Mouse (Mus musculus): ENCODE measurements around the gene Grhl1. TPM values are rescaled to one million over a fixed set of nuclear protein-coding genes. Genes with fewer than 3 reads are reported as not detected.
"Not testable (repeated sequence)": the region's sequence is repeated elsewhere in the genome, so short reads cannot be mapped to it uniquely, and the experiment has no call there.

Gene Grhl1
- total RNA-seq, 2 experiments from 2014 or later = 0.89 to 1.7 TPM

DNA sequence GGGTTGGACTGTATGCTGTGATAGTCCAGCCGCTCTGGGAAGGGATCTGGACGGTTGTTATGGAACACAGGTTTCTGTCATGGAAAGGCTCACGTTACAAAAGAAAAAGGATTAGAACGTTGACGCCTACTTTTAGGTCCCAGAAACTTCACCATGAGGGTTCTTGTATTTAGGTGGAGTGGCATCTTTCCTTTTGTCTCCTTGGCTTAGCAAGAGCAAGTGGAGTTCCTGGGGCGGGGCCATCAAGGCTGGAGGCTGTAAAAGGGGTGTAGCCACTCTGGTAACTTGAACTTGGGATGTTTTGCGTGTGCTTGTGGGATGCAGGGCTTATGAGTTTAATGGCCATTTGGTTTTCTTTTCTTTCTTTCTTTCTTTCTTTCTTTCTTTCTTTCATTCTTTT is 18.3 kb downstream of the Grhl1 start:
- DNase-seq (ENCODE audit: low spot score in 2 of 2) = no peak

DNA sequence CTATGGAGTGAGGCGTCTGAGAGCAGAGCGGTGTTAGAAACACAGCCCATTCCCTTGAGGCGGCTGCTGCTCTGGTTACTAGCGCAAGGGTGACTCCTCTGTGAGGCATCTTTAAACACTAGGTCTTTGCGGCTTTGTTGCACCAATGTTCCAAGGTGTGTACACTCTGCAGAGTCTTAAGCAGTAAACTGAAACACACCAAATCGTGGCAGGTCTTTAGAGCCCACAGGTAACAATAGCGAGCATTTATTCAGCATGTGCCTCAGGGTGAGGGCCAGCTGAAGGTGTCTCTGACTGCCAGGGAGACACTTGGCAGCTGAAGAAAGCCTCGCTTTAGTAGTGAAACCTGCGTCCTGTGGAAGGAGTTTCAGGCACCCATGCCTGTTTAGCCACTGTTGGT is 20.0 kb downstream of the Grhl1 start:
- no peak for DNase-seq (ENCODE audit: low spot score in 2 of 2)

DNA sequence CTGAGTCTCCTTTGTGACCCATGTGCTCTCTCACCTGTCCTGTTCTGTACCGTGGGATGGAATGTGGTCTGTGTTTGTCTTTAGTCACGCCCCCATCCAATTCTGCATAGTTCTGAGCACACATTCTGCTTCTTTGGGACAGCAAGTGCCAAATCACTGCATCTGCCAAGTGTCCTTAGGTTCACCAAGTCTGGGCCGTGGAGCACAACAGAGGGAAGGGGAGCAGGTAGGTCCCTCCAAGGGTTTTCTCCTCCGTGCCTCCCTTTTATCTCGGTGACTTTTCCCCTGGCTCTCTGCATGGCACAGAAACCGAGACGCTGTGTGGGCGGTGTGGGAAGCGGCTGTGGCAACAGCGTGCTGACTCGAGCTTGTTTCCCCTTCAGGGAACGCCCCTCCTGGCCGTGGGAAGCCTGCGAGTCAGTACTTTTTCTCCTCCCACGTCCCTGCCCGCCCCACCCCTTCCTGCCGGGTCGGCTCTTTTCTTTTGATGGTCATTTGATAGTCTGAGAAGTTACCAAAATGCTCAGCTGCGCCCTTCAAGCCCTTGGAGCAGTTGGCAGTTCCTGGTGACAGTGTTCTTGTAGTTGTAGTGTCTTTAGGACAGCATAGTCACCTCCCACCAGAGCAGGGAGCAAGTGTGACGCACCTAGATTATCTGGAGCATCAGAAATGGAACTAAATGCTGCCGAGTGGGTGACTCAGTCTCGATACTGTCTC is 21.0 kb downstream of the Grhl1 start:
- peak; percentile 68 to 74 for DNase-seq (ENCODE audit: low spot score in 2 of 2)

DNA sequence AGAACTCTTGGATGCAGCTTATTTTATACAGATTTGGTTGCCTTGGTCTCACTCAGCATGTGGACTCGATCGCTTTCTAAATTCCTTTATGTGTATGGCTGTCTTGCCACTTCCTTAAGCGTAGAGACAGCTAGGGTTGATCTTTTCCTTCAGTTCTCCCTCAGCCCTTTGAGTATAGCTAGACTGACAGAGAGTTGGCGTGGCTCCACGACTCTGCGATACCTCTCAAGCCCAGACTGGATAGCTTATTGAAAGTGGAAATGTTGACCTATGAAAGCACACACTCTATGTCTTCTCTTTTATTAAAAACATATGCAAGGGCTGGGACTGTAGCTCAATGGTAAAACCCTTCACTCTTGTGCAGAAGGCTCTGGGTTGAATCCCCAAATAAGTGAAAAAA is 25.3 kb downstream of the Grhl1 start:
- no peak for DNase-seq (ENCODE audit: low spot score in 2 of 2)

DNA sequence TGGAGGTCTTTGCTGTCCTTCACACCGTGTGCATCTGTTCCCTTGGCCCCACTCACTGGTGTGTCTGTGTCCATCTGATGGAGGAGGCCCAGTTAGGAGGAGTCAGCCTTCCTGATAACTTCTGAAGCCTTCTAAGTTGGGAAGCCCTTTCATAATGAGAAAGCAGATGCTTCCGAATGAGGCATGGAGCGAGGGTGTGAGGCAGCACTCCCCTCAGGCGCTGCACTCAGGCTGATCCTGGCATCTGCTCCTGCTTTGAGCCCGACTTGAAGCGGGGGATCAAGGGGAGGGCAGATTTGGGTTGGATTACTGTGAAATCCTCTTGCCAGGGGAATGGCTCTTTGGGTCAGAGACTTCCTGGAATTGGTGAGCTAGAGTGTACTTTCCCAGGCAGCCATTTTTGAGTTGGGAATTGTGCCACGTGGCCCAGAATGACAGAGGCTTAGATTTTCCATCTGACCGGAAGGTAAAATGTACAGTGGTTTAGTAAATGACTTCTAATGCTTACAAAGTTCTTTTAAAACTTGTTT is 27.3 kb downstream of the Grhl1 start:
- no peak for DNase-seq (ENCODE audit: low spot score in 2 of 2)

DNA sequence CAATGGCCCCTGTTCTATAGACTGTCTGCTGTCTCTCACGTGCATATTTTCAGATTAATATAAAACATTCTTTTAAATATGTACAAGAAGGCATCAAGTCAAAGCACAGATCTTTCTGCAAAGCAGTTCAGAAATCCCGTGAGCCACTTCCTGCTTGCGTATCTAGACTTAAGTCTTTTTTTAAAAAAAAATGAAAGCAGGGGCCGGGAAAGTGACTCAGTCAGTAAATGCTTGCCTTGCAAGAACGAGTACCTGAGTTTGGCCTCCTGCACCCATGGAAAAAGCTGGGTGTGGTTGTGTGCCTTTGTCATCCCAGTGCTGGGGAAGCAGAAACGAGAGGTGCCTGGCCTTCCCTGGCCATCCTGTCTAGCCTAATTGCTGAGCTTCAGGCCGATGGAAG is 28.0 kb downstream of the Grhl1 start:
- no peak for DNase-seq (ENCODE audit: low spot score in 2 of 2)

DNA sequence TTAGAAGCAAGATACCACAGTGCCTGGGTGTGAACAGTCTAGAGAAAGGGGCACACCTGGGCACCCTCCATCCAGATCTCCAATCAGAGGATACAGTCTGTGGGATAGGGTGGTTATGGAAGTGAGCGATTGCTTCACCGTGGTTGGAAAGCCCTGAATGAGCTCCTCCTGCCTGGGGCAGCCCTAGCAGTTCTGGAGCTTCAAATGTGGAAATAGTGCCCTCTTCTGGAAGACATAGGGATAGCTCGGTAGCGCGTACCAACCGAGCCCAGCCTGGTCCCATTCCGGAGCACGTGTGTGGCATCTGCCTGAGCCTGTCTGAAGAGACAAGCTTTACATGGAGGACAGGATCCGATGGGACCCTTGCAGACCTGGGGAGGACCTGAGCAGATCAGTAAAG is 28.7 kb downstream of the Grhl1 start:
- DNase-seq (ENCODE audit: low spot score in 2 of 2) = peak; percentile 55 to 70

DNA sequence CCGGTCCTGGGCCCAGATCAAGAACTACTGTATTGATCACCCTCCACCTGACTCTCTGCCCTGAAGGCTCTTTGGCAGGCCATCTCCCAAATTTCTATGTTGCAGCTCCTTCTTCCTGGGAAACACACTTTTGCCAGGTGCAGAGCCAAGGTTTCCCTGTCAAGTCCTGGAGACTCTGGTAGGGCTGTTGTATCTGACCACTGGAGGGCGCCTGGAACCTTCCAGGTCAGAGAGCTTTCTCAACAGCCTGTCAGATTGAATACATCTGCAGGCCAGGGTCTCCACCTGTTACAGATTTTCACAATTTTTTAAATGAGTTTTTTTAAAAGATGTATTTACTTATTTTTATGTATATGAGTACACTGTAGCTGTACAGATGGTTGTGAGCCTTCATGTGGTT is 31.2 kb downstream of the Grhl1 start:
- DNase-seq (ENCODE audit: low spot score in 2 of 2) = peak; percentile 62 to 73

DNA sequence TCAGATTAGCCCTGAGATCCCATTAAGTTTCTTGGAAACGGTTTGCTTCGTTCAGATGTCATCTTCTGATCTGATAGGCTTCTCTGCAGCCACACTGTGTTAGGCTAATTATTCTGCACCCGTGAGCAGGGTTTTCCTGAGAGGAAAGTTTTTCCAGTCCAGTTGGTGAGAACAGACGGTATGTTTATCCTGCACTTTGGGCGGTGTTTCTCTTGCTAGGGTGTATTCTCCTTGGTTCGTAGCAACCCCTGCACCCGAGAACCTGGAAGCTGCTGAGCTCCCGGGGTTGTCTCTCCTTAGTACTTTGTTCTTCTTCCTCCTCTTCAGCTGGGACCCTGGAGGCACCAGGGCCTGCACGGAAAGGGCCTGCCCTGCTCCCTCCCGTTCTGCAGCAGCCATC is 34.1 kb downstream of the Grhl1 start:
- no peak for DNase-seq (ENCODE audit: low spot score in 2 of 2)

DNA sequence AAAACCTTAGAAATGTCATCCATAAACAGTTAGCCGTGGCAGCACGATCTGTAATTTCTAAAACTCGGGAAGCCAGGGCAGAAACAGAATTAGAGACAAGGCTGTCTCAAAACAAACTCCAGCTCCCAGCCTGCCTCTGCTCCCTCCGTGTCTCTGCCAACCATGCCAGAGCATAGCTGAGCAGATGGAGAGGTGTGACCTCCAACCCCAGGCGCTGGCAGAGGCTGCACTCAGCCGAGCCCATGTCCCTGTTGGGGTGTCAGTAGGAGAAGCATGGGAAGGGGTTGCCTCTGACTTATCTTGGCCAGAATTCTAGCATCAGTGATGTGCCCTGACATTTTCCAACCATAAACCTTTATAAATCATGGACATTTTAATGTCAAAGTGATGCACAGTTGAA is 40.5 kb downstream of the Grhl1 start:
- no peak for DNase-seq (ENCODE audit: low spot score in 2 of 2)

DNA sequence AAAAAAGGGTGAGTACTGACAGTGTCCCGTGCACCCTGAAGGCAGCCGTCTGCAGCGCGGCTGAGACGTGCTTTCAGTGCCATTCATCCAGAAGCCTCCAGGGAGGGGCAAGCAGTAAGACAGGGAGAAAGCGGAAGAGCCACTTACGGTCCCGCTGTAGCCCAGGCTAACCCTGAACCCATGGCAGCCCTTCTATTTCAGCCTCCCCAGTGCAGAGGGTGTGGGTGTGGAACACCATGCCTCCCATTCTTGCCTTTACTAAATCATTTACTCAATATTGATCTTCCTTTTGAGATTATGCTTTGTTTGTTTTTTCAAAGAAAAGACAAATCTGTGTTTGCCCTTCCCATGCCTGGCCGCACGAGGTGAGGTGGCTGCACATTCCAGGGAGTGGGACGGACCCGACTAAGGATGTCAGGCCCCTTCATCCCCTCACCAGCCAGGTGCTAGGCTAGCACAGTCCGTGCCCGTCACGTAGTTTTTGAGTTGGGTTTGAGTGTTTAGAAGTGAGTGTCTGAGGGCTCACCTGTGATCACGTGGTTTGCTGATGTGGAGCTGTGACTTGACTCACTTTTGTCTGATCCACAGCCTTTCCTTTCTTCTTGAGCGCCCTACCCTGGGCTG is 42.5 kb downstream of the Grhl1 start:
- no peak for DNase-seq (ENCODE audit: low spot score in 2 of 2)

DNA sequence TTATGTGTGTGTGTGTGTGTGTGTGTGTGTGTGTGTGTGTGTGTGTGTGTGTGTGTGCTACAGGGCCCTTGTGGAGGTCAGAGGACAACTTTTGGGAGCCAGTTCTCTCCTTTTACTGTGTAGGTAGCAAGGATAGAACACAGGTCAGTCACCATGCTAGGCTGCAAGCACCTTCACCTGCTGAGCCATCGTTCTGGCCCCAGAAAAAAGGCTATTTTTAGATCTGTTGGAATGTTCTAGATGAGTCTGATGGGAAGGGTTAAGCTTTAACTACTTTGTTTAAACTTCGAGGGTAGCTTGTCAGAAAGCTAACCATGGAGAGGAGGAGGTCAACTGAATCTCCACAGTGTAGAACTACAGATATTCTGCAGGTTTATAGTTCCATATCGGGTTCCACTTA is 43.1 kb downstream of the Grhl1 start:
- DNase-seq (ENCODE audit: low spot score in 2 of 2) = no peak

DNA sequence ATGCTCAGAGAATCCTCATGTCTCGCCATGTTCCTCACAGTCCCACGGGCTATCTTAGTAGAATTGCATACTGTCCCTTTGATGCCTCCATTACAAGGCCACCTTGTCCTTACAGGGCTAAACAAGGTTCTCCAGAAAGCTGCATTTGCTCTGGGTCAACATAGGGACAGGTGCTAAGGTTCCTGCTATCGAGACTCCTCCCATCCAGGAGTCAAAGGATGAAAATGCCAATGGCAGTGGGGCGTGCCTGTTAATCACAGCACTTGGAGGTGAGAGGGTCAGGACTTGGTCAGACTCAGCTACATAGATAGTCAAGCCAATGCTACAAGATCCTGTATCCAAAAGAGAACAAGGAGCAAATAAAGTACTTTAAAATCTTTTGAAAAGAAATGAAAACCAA is 47.4 kb downstream of the Grhl1 start:
- no peak for DNase-seq (ENCODE audit: low spot score in 2 of 2)

DNA sequence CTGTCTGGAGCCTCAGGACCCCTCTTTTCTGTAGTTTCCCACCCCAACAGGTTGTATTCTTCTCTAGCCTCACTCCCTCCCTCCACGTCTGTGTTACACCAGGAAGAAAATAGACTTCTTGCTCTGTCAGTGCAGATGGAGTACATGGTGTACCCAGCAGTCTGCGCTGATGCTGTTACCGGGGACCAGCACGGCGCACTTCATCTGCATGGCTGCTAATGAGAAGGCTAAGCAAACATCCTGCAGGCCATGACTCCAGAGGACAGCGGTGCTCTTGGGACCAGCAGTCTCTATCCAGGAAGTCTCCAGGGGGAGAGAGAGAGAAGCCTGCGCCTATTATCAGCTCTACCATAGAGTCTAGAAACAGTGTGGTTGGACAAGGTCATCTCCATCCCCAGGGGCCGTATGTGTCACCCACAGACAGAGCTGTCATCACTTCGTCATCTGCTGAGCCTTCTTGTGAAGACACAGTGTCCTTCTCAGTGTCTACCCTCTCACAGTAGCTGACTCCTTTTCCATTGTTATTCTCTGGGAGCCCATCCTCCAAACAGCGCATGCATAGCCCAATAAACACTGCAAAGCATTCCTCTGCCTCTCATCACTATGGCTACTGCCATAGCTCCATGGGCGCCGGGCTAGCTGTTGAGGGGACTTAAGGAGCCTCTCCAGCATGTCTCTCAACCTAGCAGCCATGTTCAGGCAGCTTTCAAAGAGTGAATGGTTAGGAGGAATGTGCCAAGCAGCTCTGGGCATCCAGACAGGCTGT is 51.6 kb downstream of the Grhl1 start:
- DNase-seq (ENCODE audit: low spot score in 2 of 2) = no peak

DNA sequence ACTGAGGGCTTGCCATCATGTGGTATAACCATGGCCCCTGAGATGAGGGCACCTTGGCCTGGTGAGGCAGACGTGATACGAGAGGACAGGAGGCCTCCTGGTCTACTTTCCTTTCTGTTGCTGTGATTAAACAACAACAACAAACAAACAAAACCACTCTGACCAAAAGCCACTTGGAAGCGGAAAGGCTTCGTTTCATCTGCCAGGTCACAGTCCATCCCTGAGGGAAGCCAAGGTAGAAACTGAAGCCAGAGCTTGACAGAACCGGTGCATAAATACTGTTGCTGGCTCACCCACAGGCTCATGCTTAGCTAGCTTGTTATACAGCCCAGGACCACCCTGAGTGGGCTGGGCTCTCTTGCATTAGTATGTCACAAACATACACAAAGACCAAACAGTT is 54.3 kb downstream of the Grhl1 start:
- no peak for DNase-seq (ENCODE audit: low spot score in 2 of 2)

DNA sequence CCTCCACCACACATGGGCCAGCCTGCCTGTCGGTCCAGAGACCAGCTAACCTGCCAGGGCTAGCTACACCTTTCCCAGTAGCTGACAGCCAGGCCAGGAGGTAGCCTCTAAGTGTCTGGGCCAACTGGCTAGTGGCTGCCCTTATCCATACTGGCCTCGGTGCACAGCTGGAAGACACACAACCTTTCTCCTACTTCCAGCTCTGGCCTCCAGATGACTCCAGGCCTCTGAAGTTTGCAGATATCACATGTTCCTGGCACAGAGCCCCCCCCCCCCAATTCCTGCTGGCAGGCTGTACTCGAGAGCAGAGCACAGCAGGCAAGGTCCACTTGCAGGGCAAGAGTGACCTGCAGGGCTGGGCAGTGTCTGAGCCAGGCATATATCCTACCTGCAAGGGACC is 55.1 kb downstream of the Grhl1 start:
- DNase-seq (ENCODE audit: low spot score in 2 of 2) = no peak

DNA sequence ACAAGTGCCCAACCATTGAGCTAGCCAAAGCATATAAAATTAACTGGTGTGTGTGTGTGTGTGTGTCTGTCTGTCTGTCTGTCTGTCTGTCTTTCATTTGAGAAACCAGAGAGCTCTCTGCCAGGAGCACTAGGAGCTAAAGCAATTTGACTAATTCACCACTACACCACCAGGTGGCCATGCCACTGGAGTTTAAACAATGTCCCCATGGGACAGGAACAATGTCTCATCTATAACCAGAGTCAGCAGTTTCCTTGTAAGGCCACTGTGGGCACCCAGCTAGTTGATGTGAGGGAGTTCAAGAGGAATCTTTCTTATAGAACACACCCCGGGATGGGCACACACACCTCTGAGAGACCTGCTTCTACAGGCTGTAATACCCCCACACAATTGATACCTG is 58.1 kb downstream of the Grhl1 start:
- DNase-seq (ENCODE audit: low spot score in 2 of 2) = peak in 1 of 2 experiments; percentile 24

DNA sequence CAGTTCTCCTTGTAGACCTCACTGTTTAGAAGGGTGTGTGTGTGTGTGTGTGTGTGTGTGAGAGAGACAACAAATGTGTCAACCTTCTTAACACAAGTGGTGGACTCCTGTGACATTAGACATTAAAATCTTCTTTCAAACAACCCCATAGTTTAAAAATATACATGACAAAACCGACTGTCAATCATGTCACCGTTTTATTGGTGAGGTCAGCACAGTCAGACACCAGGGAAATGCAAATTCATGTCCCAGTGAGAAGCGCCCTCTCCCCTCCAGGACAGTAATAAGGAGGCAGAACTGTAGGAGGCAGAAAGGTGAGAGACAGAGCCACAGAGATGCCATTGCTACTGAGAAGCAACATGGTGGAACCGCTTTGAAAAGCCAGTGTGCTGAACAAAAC is 60.3 kb downstream of the Grhl1 start:
- no peak for DNase-seq (ENCODE audit: low spot score in 2 of 2)

DNA sequence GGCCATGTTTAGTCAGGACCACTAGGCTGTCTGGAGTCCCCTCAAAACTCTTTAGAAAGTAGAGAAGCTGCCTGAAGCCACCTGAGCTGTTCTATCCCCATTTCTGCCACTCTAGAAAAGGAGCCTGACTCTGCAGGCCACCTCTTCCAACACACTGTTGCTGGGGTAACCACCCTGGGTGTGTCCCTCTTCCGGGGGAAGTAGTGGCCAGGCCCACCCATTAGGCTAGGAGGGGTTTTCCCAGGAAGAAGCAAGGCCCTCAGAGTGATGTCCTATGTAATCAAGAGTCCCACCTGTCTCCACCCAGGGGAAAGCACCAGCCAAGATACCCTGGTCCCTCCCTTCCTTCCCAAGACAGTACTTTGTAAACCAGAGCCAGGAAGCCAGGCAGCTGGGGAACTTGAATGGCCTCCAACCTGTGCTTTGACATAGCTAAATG is 61.7 kb downstream of the Grhl1 start:
- no peak for DNase-seq (ENCODE audit: low spot score in 2 of 2)

DNA sequence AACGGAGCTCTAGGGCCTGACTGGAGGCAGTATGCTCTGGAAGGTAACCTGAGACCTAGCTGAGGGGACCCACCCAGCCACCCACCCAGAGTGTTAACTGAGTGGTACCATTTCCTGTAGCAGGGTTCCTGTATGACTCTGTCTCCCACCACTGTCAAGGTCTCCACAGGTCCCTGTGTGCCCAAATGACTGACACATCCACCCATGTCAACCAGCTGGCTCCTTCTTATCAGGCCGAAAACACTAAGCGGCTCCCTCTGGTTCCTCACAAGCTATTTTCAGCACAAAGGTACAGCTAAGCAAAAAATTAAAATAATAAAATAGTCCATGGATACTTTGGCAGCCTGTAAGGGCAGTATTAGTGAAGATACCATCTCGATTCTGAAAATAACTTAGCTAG is 62.1 kb downstream of the Grhl1 start:
- no peak for DNase-seq (ENCODE audit: low spot score in 2 of 2)

DNA sequence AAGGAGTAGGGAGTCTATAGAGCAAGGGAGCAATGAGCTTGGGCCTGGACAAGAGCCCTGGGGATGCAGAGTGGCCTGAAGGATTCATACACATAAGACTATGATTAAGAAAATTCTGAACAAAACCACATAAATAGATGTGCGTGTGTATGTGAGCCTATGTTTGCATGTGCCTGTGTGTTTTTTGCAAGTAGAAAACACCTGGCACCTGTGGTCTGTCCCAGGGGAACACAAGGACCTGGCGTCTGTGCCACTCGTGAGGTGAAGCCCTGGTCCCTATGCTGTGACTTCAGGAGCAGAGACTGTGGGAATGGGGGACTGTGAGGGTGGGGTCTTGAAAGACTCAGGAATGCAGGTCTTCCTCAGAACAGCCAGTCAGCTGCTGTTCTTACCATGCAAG is 62.6 kb downstream of the Grhl1 start:
- DNase-seq (ENCODE audit: low spot score in 2 of 2) = no peak

DNA sequence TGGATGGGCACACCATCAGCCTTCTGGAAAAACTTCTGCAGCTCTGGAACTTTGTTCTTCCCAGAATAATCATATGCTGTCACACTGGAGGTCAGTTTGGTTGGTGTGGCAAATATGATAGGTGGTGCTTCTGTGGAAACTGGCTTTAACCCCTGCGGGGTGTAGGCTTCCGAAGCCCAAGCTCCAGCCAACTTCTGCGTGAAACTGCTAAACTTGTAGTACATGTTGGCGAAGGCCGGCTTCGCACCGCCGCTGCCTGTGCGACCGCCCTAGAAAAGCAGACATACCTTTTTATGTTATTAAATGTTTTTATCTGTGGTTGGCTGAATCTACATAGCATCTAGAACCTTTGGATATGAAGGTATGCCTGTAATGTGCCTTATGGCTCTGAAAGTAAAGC is 66.7 kb downstream of the Grhl1 start:
- not testable (repeated sequence) for DNase-seq (ENCODE audit: low spot score in 2 of 2)
